Mouse (Mus musculus) gastrocnemius, adult 8-10 months (tissue): ENCODE measurements around the gene Retreg1. TPM values are rescaled to one million over a fixed set of nuclear protein-coding genes. Genes with fewer than 3 reads are reported as not detected.
"Not testable (repeated sequence)": the region's sequence is repeated elsewhere in the genome, so short reads cannot be mapped to it uniquely, and the experiment has no call there.

Experiments
- DNase-seq, 2 experiments: peaks; one replicate each; pipeline ENCODE4 v3.0.0; 2022; ENCODE audit warnings: low spot score in 2 of 2
- microRNA-seq: library from miRNA; unstranded; fragments of <30 nt; microRNA quantifications from one replicate; pipeline ENCODE4 v1.2.0, GENCODE M21; 2022
- total RNA-seq, 4 experiments: library from RNA; stranded (reverse); gene quantifications; 2 replicates each; pipeline ENCODE4 v1.2.4; 2022

Retreg1 gene
- total RNA-seq, 4 experiments from 2014 or later: 150 to 208 (median 158) TPM

- DNase-seq: peak in 1 of 2 experiments; percentile 5
Measured at GRCm38 (mm10) chr15:25984734-25985492, 141.9 kb downstream of the Retreg1 start.

DNA sequence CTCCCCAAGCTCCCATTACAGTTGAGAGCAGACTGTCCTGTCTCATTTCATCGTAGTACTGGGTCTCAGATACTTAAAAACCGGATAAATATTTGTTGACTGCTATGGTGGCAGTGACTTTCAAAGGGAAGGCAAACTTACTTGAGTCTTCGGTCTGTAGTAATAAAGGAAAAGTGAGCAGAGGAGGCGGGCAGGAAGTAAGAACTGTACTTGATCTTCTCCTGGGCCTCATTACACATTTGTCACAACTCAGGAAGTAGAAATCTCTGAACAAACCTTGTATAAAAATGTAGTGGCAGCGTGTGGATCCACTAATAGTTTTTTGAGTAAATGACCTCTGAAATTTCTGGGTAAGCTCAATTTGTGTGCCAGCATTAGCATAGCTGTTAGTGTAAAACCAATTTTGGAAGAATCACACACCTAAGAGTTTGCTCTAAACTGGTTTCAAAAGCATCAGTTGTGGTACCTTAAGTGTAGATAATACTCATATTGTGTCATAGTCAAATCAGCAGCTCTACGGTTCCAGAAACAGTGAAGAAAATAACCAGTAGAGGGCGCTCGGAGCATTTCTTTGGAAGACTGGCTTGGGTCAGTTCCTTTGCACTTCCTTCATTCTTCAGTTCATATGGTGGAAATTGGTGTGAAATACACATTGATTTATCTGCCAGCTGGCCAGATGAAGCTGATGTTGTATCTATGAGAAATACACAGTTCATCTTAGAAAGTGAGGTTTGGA, 150.2 kb downstream of the Retreg1 start:
- peak in 1 of 2 experiments; percentile 16 for DNase-seq

DNA sequence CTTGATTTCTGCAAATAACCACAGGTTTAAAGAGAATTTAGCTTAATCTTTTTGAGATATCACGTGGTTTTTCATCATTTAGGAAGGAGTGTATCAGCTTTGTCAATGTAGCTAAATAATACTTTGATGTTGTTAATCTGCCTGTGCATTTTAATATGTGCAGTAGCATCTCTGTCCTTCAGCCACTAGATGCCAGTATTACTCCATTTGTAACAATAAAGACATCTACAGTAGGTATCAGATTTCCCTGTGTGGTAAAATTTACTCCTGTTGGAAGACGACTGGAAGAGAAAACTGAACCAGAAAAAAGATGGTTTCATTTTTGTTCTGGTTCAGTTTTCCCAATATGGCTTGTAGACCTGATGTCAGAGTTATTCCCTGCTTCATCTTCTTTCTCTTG, 152.5 kb downstream of the Retreg1 start:
- no peak for DNase-seq

DNA sequence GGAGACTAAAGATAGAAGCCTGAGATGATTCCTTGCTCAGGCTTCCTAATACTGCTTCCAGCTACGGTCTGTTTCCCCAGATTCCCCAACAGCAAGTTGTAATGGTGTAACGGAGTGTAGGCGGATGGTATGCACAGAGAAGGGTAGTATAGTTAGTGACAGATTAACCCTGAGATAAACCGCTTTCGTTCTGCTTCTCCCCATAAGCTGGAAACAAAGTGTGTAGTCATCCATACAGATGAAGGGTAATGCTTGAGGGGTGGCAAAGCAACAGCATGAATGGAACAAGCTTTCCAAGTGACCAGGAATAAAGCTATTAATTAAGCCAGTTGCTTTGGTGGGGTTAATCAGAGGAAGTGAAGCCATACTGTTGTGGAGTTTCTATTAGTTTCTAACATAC, 156.6 kb downstream of the Retreg1 start:
- not testable (repeated sequence) for DNase-seq

DNA sequence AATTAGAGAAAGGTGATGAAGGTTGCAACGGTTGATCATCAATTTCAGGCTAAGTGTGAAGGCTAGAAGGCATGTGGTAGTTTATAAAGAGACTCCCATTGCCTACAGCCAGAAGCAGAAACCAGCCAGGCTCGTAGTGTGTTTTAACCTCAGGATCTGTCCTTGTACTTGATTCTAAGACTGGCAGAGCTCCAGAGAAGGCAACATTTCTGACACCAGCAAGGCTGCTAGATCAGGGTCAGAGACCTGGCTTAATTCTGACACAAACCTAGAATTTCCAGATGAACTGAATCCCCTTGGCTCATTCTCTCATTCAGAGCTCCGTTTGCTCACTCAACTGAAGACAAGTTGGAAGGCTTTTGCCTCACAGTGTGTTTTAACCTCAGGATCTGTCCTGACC, 165.6 kb downstream of the Retreg1 start:
- no peak for DNase-seq

DNA sequence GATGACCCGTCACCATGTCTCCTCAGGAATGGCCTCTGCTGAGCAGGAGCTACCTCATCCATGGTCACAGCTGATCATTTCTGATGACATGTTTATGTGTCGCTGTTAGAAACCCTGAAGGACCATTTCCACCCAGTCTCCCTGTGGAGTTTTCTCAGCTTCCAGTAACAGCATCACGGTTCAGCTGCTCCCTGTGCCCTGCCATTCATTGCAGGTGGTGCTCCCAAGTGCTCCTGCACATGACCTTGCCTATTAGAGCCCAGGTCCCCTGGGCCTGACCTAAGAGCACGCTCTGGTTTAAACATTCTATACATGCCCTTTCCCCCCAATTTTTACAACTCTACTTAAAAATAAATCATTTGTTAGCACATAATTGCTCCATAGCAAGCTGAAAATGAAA, 169.9 kb downstream of the Retreg1 start:
- no peak for DNase-seq

DNA sequence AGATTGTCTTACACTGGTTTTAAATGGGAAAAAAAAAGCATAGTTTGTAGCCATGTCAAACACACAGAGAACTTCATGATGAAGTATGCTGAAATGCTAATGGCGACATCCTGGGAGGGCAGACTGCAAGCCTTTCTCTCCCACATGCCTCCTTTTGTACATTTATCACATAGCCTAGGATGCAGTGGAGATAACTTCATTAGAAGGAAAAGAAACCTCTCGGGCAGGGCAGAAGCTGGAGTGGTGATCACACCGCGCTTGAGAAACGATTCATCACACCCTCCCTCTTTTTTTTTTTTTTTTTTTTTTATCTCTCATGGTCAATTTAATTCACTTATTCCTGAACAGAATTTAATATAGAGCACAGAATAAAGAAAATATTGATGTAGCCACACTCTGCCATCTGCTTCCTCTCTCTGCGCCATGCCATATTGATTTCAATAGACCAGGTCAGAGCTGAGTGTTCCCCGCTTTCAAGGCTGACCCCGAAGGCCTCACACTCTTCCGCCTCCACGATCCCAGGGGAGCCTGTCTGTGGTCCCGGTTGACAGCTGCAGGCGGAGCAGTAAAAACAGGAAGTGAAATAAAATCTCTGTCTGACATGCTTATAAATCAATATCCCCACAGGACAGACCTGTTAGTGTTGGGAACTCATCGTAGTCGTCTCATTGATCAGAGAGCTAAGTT, 173.1 kb downstream of the Retreg1 start:
- DNase-seq: no peak

GRCm38 (mm10) chr15:26021721-26022120, 178.7 kb downstream of the Retreg1 start:
- DNase-seq: no peak

DNA sequence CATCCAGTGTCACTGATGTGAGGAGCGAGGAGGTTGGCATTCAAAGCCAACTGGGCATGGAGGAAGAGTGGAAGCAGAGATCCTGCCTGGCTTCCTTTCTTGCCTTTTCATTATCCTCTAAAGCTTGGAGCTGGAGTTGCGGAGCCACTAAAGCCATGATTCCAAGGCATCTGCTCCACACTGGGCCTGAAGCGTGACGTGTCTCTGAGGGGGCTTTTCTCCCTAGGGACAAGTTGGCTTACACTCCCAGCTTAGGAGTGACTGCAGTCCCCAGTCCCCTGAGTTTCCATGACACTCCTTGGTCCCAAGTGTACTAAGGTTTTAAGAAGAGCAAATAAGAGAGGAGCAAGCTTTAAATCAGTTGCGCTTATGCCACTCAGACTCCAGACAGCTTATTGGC, 179.7 kb downstream of the Retreg1 start:
- DNase-seq: no peak

Small RNA genes lying within 50 kb of the gene (microRNA-seq; reads per million reads assigned to microRNA genes)
- 2.5 reads per million for gene Mir7212

Other genes starting within 250 kb of the Retreg1 start
- gene Myo10, start 220.7 kb upstream of the Retreg1 start, total RNA-seq: 10 to 100 TPM; 50.1 to 61.3 (median 55.3) TPM
- gene Zfp622, start 141.2 kb downstream of the Retreg1 start, total RNA-seq: 10 to 100 TPM; 25.6 to 32.1 (median 27.9) TPM